Mouse (Mus musculus): ENCODE measurements around the gene BC049730.
"Not testable (repeated sequence)": the region's sequence is repeated elsewhere in the genome, so short reads cannot be mapped to it uniquely, and the experiment has no call there.

BC049730 gene

GRCm38 (mm10) chr7:24708832-24709292 is at the start of gene BC049730:
Gene BC049730, plus strand, starts transcription at chr7:24709242.
- no peak for DNase-seq (ENCODE audit: low read depth, low spot score)

- no peak for DNase-seq (ENCODE audit: low read depth, low spot score)
Observed at GRCm38 (mm10) chr7:24659737-24660357, 49.2 kb upstream of the BC049730 start.

- no peak for DNase-seq (ENCODE audit: low read depth, low spot score)
Observed at GRCm38 (mm10) chr7:24661118-24661904, 47.7 kb upstream of the BC049730 start.

GRCm38 (mm10) chr7:24662575-24662974 is 46.5 kb upstream of the BC049730 start:
- peak; percentile 39 for DNase-seq (ENCODE audit: low read depth, low spot score)

GRCm38 (mm10) chr7:24664301-24664700 is 44.7 kb upstream of the BC049730 start:
- no peak for DNase-seq (ENCODE audit: low read depth, low spot score)

- no peak for DNase-seq (ENCODE audit: low read depth, low spot score)
Observed at GRCm38 (mm10) chr7:24664959-24665358, 44.1 kb upstream of the BC049730 start.

- no peak for DNase-seq (ENCODE audit: low read depth, low spot score)
Observed at GRCm38 (mm10) chr7:24671944-24672439, 37.0 kb upstream of the BC049730 start.

- DNase-seq (ENCODE audit: low read depth, low spot score): no peak
Observed at GRCm38 (mm10) chr7:24676575-24676974, 32.5 kb upstream of the BC049730 start, which contains the start of gene Tex101. Gene Tex101, minus strand, starts transcription at chr7:24676675.

- not testable (repeated sequence) for DNase-seq (ENCODE audit: low read depth, low spot score)
Observed at GRCm38 (mm10) chr7:24684121-24684520, 24.9 kb upstream of the BC049730 start.

- not testable (repeated sequence) for DNase-seq (ENCODE audit: low read depth, low spot score)
Observed at GRCm38 (mm10) chr7:24687519-24687918, 21.5 kb upstream of the BC049730 start.

- DNase-seq (ENCODE audit: low read depth, low spot score): not testable (repeated sequence)
Observed at GRCm38 (mm10) chr7:24692693-24693092, 16.3 kb upstream of the BC049730 start.

- not testable (repeated sequence) for DNase-seq (ENCODE audit: low read depth, low spot score)
Observed at GRCm38 (mm10) chr7:24697891-24698290, 11.2 kb upstream of the BC049730 start.

GRCm38 (mm10) chr7:24702841-24703240 is 6.2 kb upstream of the BC049730 start:
- DNase-seq (ENCODE audit: low read depth, low spot score): not testable (repeated sequence)

GRCm38 (mm10) chr7:24715039-24715438 is 6.0 kb downstream of the BC049730 start:
- no peak for DNase-seq (ENCODE audit: low read depth, low spot score)

GRCm38 (mm10) chr7:24726808-24727207 is 17.8 kb downstream of the BC049730 start, which contains the start of gene Gm4763:
Gene Gm4763, minus strand, starts transcription at chr7:24726908.
- DNase-seq (ENCODE audit: low read depth, low spot score): not testable (repeated sequence)

- no peak for DNase-seq (ENCODE audit: low read depth, low spot score)
Observed at GRCm38 (mm10) chr7:24735970-24736670, 27.1 kb downstream of the BC049730 start.

GRCm38 (mm10) chr7:24750695-24751094 is 41.7 kb downstream of the BC049730 start:
- DNase-seq (ENCODE audit: low read depth, low spot score): no peak

GRCm38 (mm10) chr7:24751610-24752009 is 42.6 kb downstream of the BC049730 start:
- no peak for DNase-seq (ENCODE audit: low read depth, low spot score)

- DNase-seq (ENCODE audit: low read depth, low spot score): no peak
Observed at GRCm38 (mm10) chr7:24753476-24753875, 44.4 kb downstream of the BC049730 start.

- DNase-seq (ENCODE audit: low read depth, low spot score): no peak
Observed at GRCm38 (mm10) chr7:24758520-24758919, 49.5 kb downstream of the BC049730 start.

- no peak for DNase-seq (ENCODE audit: low read depth, low spot score)
Observed at GRCm38 (mm10) chr7:24760211-24760610, 51.2 kb downstream of the BC049730 start, which contains the start of gene Cd177. Gene Cd177, minus strand, starts transcription at chr7:24760311.

- DNase-seq (ENCODE audit: low read depth, low spot score): no peak
Observed at GRCm38 (mm10) chr7:24761161-24761560, 52.1 kb downstream of the BC049730 start.
